Mouse (Mus musculus): ENCODE results near the gene Snai3. TPM values are rescaled to one million over a fixed set of nuclear protein-coding genes. Genes with fewer than 3 reads are reported as not detected.

Snai3 gene
- polyA plus RNA-seq, 1 experiment from 2014 or later = not detected

DNA sequence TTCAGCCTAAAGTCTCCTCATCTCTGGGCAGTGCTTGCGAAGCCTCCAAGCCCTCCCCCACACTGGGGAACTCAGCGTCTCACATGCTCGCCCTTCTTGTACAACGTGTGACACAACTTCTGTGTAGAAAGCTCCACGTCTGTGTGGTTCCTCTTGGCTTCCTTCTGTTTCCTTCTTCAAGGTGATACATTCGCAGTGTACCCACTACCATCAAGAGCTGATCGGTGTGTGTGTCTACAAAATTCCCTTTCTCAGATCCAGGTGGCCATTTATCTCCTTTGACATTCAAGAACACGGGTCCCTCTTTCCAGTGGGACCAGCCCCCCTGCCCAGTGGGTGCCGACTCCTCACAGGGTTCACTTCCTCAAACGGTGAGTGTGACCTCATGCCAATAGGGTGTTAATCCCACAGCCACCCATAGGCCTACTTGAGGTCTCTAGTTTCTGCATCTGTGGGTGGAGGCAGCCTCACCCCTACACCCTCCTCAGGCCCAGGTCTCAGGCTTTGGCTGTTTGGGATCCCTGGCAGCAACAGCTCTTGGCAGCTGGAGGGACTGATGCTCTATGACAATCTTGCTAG, 30.4 kb downstream of the Snai3 start:
- Histone ChIP-seq H3K27ac (ENCODE audit: low read depth, low read length) (no peak overlapping the region), H3K4me2 (no peak overlapping the region), H3K36me3 (ENCODE audit: control insufficient read depth, insufficient read depth, low read length) (peaks cover 6% of the 10 kb centered on the region), H3K4me3 (ENCODE audit: low read depth, low read length) (no peak overlapping the region), H3K9me3 (ENCODE audit: control insufficient read depth, low read length) (no peaks in the 10 kb centered on the region), H3K27me3 (ENCODE audit: control insufficient read depth, insufficient read depth, low read length) (no peaks in the 10 kb centered on the region), H3K9ac (ENCODE audit: low read length) (no peak overlapping the region), H3K4me1 (ENCODE audit: control insufficient read depth, insufficient read depth, low read length) (peaks cover 14% of the 10 kb centered on the region)
- DNase-seq (ENCODE audit: low spot score, missing footprints) = no peak
- 86% methylated on average over 10 of the region's 10 CpGs for WGBS
- no peak for ATAC-seq (ENCODE audit: low FRiP score)

GRCm38 (mm10) chr8:122428163-122428562, 32.4 kb downstream of the Snai3 start:
- Histone ChIP-seq H3K4me2 (no peak overlapping the region), H3K36me3 (ENCODE audit: control insufficient read depth, insufficient read depth, low read length) (no peaks in the 10 kb centered on the region; the same call in 1 of the 2 replicates), H3K4me1 (ENCODE audit: control insufficient read depth, insufficient read depth, low read length) (peaks cover 14% of the 10 kb centered on the region), H3K27me3 (ENCODE audit: control insufficient read depth, insufficient read depth, low read length) (no peaks in the 10 kb centered on the region), H3K27ac (ENCODE audit: low read depth, low read length) (no peak overlapping the region), H3K4me3 (ENCODE audit: low read depth, low read length) (no peak overlapping the region), H3K9ac (ENCODE audit: low read length) (no peak overlapping the region), H3K9me3 (ENCODE audit: control insufficient read depth, low read length) (no peaks in the 10 kb centered on the region)
- no peak for ATAC-seq (ENCODE audit: low FRiP score)
- DNase-seq (ENCODE audit: low spot score, missing footprints) = no peak
- WGBS = 88% methylated on average over 9 of the region's 9 CpGs

GRCm38 (mm10) chr8:122427607-122428006, 32.9 kb downstream of the Snai3 start:
- H3K9me3 ChIP-seq (ENCODE audit: control insufficient read depth, low read length) = no peaks in the 10 kb centered on the region
- no peaks in the 10 kb centered on the region; the same call in 1 of the 2 replicates for H3K36me3 ChIP-seq (ENCODE audit: control insufficient read depth, insufficient read depth, low read length)
- H3K4me3 ChIP-seq (ENCODE audit: low read depth, low read length) = no peak overlapping the region
- DNase-seq (ENCODE audit: low spot score, missing footprints) (no peak), ATAC-seq (ENCODE audit: low FRiP score) (no peak)
- 87% methylated on average over 7 of the region's 7 CpGs for WGBS
- peaks cover 9% of the 10 kb centered on the region for H3K4me1 ChIP-seq (ENCODE audit: control insufficient read depth, insufficient read depth, low read length)
- H3K27ac ChIP-seq (ENCODE audit: low read depth, low read length) = no peak overlapping the region
- H3K27me3 ChIP-seq (ENCODE audit: control insufficient read depth, insufficient read depth, low read length) = no peaks in the 10 kb centered on the region
- no peak overlapping the region for H3K9ac ChIP-seq (ENCODE audit: low read length)
- H3K4me2 ChIP-seq = no peak overlapping the region

DNA sequence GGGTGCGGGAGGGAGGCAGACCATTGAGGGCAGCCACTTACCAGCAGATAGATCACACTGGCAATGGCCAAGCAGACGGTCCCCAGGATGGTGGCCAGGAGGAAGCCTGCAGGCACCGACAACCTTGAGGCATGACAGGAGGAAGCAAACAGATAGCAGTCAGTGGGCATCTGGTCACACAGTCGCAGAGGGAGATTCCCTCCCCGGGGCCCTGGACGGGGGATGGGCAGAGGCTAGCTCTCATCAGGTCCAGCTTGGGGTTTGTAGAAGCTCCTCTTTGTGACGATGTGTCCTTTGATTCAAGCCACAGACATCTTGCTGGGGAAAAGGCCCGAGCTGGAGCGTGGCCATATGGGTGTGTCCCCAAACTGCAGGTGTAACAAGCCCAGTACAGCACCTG, 34.4 kb downstream of the Snai3 start:
- no peaks in the 10 kb centered on the region for H3K4me1 ChIP-seq (ENCODE audit: control insufficient read depth, insufficient read depth, low read length)
- DNase-seq (ENCODE audit: low spot score, missing footprints) = no peak
- no peak overlapping the region for H3K27ac ChIP-seq (ENCODE audit: low read depth, low read length)
- no peak for ATAC-seq (ENCODE audit: low FRiP score)
- H3K27me3 ChIP-seq (ENCODE audit: control insufficient read depth, insufficient read depth, low read length) = no peaks in the 10 kb centered on the region
- no peak overlapping the region for H3K9ac ChIP-seq (ENCODE audit: low read length)
- no peaks in the 10 kb centered on the region for H3K9me3 ChIP-seq (ENCODE audit: control insufficient read depth, low read length)
- H3K4me3 ChIP-seq (ENCODE audit: low read depth, low read length) = no peak overlapping the region
- H3K4me2 ChIP-seq = no peak overlapping the region
- WGBS = 81% methylated on average over 9 of the region's 9 CpGs
- H3K36me3 ChIP-seq (ENCODE audit: control insufficient read depth, insufficient read depth, low read length) = no peaks in the 10 kb centered on the region; the same call in 1 of the 2 replicates

- Histone ChIP-seq H3K27me3 (ENCODE audit: control insufficient read depth, insufficient read depth, low read length) (no peaks in the 10 kb centered on the region), H3K27ac (ENCODE audit: low read depth, low read length) (no peak overlapping the region), H3K4me1 (ENCODE audit: control insufficient read depth, insufficient read depth, low read length) (no peaks in the 10 kb centered on the region), H3K4me3 (ENCODE audit: low read depth, low read length) (no peak overlapping the region), H3K4me2 (no peak overlapping the region), H3K9me3 (ENCODE audit: control insufficient read depth, low read length) (no peaks in the 10 kb centered on the region), H3K36me3 (ENCODE audit: control insufficient read depth, insufficient read depth, low read length) (peaks cover 3% of the 10 kb centered on the region), H3K9ac (ENCODE audit: low read length) (no peak overlapping the region)
- ATAC-seq (ENCODE audit: low FRiP score) = no peak
- 67% methylated on average over 5 of the region's 5 CpGs for WGBS
- no peak for DNase-seq (ENCODE audit: low spot score, missing footprints)
Observed at GRCm38 (mm10) chr8:122423659-122424058, 36.9 kb downstream of the Snai3 start.

GRCm38 (mm10) chr8:122423217-122423616, 37.3 kb downstream of the Snai3 start:
- H3K4me1 ChIP-seq (ENCODE audit: control insufficient read depth, insufficient read depth, low read length) = no peaks in the 10 kb centered on the region
- no peak for DNase-seq (ENCODE audit: low spot score, missing footprints)
- no peak overlapping the region for H3K4me3 ChIP-seq (ENCODE audit: low read depth, low read length)
- ATAC-seq (ENCODE audit: low FRiP score) = no peak
- no peak overlapping the region for H3K27ac ChIP-seq (ENCODE audit: low read depth, low read length)
- H3K4me2 ChIP-seq = no peak overlapping the region
- 87% methylated on average over 24 of the region's 24 CpGs for WGBS
- H3K9me3 ChIP-seq (ENCODE audit: control insufficient read depth, low read length) = no peaks in the 10 kb centered on the region
- H3K36me3 ChIP-seq (ENCODE audit: control insufficient read depth, insufficient read depth, low read length) = peaks cover 6% of the 10 kb centered on the region
- no peaks in the 10 kb centered on the region for H3K27me3 ChIP-seq (ENCODE audit: control insufficient read depth, insufficient read depth, low read length)
- no peak overlapping the region for H3K9ac ChIP-seq (ENCODE audit: low read length)

DNA sequence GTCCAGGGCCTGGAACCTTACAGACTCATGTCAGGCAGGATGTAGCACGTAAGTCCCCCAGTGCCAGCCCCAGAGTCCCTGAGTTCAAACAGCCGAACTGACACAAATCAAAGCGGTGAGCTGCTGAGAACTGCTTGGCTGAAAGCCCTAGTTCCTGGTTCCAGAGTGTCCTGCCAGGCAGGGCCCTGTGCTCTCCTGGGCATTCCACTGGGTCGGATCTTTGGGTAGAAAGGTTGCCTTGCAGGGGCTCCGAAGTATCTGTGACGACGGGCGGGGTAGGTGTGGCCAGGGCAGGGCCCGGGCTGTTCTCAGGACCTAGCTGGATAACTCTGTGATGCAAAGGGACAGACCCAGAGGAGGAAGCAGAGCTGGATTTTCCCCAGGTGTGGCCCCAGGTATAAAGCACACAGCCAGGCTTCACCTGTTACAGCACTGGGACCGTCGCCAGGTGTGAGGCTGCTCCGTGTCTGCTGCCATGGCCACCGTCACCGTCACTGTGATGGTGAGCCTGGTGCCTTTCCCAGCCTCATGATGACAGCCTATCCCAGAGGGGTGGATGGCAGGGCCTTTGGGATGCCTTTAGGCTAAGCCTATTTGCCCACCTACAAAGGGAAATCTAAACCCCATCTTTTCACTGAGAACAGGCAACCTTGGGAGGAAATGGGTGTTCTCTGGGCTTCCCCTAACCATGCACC, 39.0 kb downstream of the Snai3 start, which contains the start of gene Il17c:
TSS of gene Il17c (plus strand) at position 645 of the 695 bp plus-strand sequence.
- Histone ChIP-seq H3K4me2 (no peak within 1 kb of the TSS), H3K9ac (ENCODE audit: low read length) (no peak within 1 kb of the TSS), H3K4me3 (ENCODE audit: low read depth, low read length) (no peak within 1 kb of the TSS), H3K27me3 (ENCODE audit: control insufficient read depth, insufficient read depth, low read length) (no peaks in the 10 kb centered on the region), H3K27ac (ENCODE audit: low read depth, low read length) (no peak within 1 kb of the TSS), H3K4me1 (ENCODE audit: control insufficient read depth, insufficient read depth, low read length) (no peaks in the 10 kb centered on the region), H3K36me3 (ENCODE audit: control insufficient read depth, insufficient read depth, low read length) (peaks cover 15% of the 10 kb centered on the region), H3K9me3 (ENCODE audit: control insufficient read depth, low read length) (no peaks in the 10 kb centered on the region)
- no peak for ATAC-seq (ENCODE audit: low FRiP score)
- 82% methylated on average over 14 of the region's 14 CpGs for WGBS
- no peak for DNase-seq (ENCODE audit: low spot score, missing footprints)

DNA sequence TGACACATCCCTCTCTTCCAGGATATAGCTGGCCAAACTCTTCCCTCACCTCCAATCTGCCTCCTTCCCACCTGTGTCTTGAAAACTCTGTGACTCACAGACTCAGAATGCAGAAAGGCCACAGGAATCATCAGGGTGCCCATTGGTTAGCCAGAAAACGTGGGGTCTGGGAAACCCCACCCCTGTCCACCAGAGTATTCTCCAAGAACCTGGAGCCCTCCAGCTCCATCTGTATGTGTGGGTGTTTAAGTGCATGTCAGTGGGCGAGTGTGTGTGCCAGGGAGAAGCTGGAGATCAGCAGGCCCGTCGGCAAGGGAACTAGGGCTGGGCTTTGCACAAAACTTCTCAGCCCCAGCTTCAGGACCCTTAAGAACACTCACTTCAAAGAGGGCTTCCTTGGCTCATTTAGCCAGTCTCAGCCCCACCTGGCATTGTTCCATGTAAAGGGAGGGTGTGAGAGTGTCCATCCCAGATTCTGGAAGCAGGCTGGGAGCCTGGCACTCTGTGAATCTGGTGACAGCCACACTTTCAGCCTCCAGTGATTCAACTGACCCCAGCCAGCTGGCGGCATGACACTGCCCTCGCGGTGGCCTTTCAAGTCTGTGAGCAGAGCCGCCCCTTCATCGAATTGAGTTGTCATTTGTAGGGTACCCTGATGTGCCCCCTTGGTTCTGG, 40.5 kb downstream of the Snai3 start:
- Histone ChIP-seq H3K4me3 (ENCODE audit: low read depth, low read length) (no peak overlapping the region), H3K36me3 (ENCODE audit: control insufficient read depth, insufficient read depth, low read length) (peaks cover 21% of the 10 kb centered on the region), H3K4me1 (ENCODE audit: control insufficient read depth, insufficient read depth, low read length) (no peaks in the 10 kb centered on the region), H3K9ac (ENCODE audit: low read length) (no peak overlapping the region), H3K27ac (ENCODE audit: low read depth, low read length) (no peak overlapping the region), H3K4me2 (no peak overlapping the region), H3K27me3 (ENCODE audit: control insufficient read depth, insufficient read depth, low read length) (no peaks in the 10 kb centered on the region), H3K9me3 (ENCODE audit: control insufficient read depth, low read length) (no peaks in the 10 kb centered on the region)
- 79% methylated on average over 9 of the region's 9 CpGs for WGBS
- DNase-seq (ENCODE audit: low spot score, missing footprints) = no peak
- no peak for ATAC-seq (ENCODE audit: low FRiP score)

GRCm38 (mm10) chr8:122415554-122415953, 45.0 kb downstream of the Snai3 start:
- 95% methylated on average over 6 of the region's 6 CpGs for WGBS
- no peak overlapping the region for H3K27ac ChIP-seq (ENCODE audit: low read depth, low read length)
- H3K4me2 ChIP-seq = no peak overlapping the region
- peaks cover 53% of the 10 kb centered on the region for H3K36me3 ChIP-seq (ENCODE audit: control insufficient read depth, insufficient read depth, low read length)
- H3K4me1 ChIP-seq (ENCODE audit: control insufficient read depth, insufficient read depth, low read length) = no peaks in the 10 kb centered on the region
- ATAC-seq (ENCODE audit: low FRiP score) (no peak), DNase-seq (ENCODE audit: low spot score, missing footprints) (no peak)
- H3K4me3 ChIP-seq (ENCODE audit: low read depth, low read length) = no peak overlapping the region
- H3K27me3 ChIP-seq (ENCODE audit: control insufficient read depth, insufficient read depth, low read length) = no peaks in the 10 kb centered on the region
- no peaks in the 10 kb centered on the region for H3K9me3 ChIP-seq (ENCODE audit: control insufficient read depth, low read length)
- H3K9ac ChIP-seq (ENCODE audit: low read length) = no peak overlapping the region

Measured in midbrain, embryonic 11.5 days (tissue).